Comparison of ENCODE assay signal across 20 mouse cellular contexts in genomic region chr19:52861576-52861975, GRCm38 (mm10).
A peak's percentile ranks its signal among the peaks of the same experiment; 100 is the strongest.
DNase-seq lines count a peak whose midpoint lies in the region; ATAC-seq and TF ChIP-seq lines count a peak whose summit lies in the region.
"Had no signal": no experiment of that assay in that cellular context is flagged by ENCODE, and none has a peak within 500 bp of the region (broad histone marks: within the 10 kb centered on the region; RNA-seq: fewer than 3 reads in every experiment).

No protein-coding gene starts in this region.

- 42% methylated on average over 9 of the region's 9 CpGs for WGBS in forebrain, postnatal 0 days
- 77% methylated on average over 9 of the region's 9 CpGs for WGBS in forebrain, embryonic 10.5 days
- WGBS in neural tube, embryonic 13.5 days = 39% methylated on average over 9 of the region's 9 CpGs
- WGBS in neural tube, embryonic 15.5 days = 29% methylated on average over 9 of the region's 9 CpGs
- WGBS in embryonic facial prominence, embryonic 12.5 days = 23% methylated on average over 9 of the region's 9 CpGs

- no peaks in the 10 kb centered on the region for H3K9me3 ChIP-seq in forebrain, postnatal 0 days (ENCODE audit: low read length)
- no peaks in the 10 kb centered on the region for H3K9me3 ChIP-seq in forebrain, embryonic 10.5 days
- H3K9me3 ChIP-seq in neural tube, embryonic 13.5 days = no peaks in the 10 kb centered on the region; the same call in 1 of the 2 replicates
- no peaks in the 10 kb centered on the region for H3K9me3 ChIP-seq in neural tube, embryonic 15.5 days (replicated peaks)
- H3K9me3 ChIP-seq in embryonic facial prominence, embryonic 12.5 days = no peaks in the 10 kb centered on the region
- H3K9me3 ChIP-seq: heart, embryonic 12.5 days; hindbrain, embryonic 12.5 days; limb, embryonic 15.5 days had no signal

- TF ChIP-seq CTCF in forebrain, postnatal 0 days (IDR thresholded peaks at IDR 0.05; ENCODE audit: low read depth) = no peak

- H3K36me3 ChIP-seq in forebrain, postnatal 0 days (ENCODE audit: insufficient read depth) = no peaks in the 10 kb centered on the region
- no peaks in the 10 kb centered on the region for H3K36me3 ChIP-seq in forebrain, embryonic 10.5 days (replicated peaks)
- H3K36me3 ChIP-seq in neural tube, embryonic 13.5 days = no peaks in the 10 kb centered on the region
- H3K36me3 ChIP-seq in neural tube, embryonic 15.5 days = no peaks in the 10 kb centered on the region
- H3K36me3 ChIP-seq in embryonic facial prominence, embryonic 12.5 days = no peaks in the 10 kb centered on the region
- H3K36me3 ChIP-seq: heart, embryonic 12.5 days; hindbrain, embryonic 12.5 days; limb, embryonic 15.5 days had no signal

- peak; percentile 51; the same call in 1 of the 2 replicates for ATAC-seq in forebrain, postnatal 0 days
- ATAC-seq in neural tube, embryonic 13.5 days (ENCODE audit: low read depth) = no peak
- no peak for ATAC-seq in neural tube, embryonic 15.5 days (ENCODE audit: low FRiP score)
- 0 out of 2 replicates have a peak, but pooled peaks have one; percentile 41 for ATAC-seq in embryonic facial prominence, embryonic 12.5 days (ENCODE audit: insufficient number of reproducible peaks, insufficient read depth, low FRiP score, low TSS enrichment)

- H3K9ac ChIP-seq in forebrain, postnatal 0 days = no peak overlapping the region
- H3K9ac ChIP-seq in neural tube, embryonic 13.5 days = no peak overlapping the region
- no peak overlapping the region for H3K9ac ChIP-seq in neural tube, embryonic 15.5 days (replicated peaks)
- no peak overlapping the region for H3K9ac ChIP-seq in embryonic facial prominence, embryonic 12.5 days
- H3K9ac ChIP-seq: heart, embryonic 12.5 days; hindbrain, embryonic 12.5 days; limb, embryonic 15.5 days had no signal

- no peak overlapping the region for H3K4me2 ChIP-seq in forebrain, postnatal 0 days (ENCODE audit: low read depth)
- H3K4me2 ChIP-seq in neural tube, embryonic 13.5 days = 0 out of 2 replicates have a peak overlapping the region, but pooled peaks have one; percentile 9
- no peak overlapping the region; the same call in 1 of the 2 replicates for H3K4me2 ChIP-seq in neural tube, embryonic 15.5 days
- peak overlapping the region; percentile 1; the same call in 1 of the 2 replicates for H3K4me2 ChIP-seq in embryonic facial prominence, embryonic 12.5 days (replicated peaks)
- H3K4me2 ChIP-seq: heart, embryonic 12.5 days; hindbrain, embryonic 12.5 days; limb, embryonic 15.5 days had no signal

- H3K27ac ChIP-seq in forebrain, postnatal 0 days (ENCODE audit: low read depth, low read length) = no peak overlapping the region
- no peak overlapping the region for H3K27ac ChIP-seq in forebrain, embryonic 10.5 days
- H3K27ac ChIP-seq in neural tube, embryonic 13.5 days (replicated peaks) = no peak overlapping the region
- no peak overlapping the region for H3K27ac ChIP-seq in neural tube, embryonic 15.5 days (replicated peaks)
- no peak overlapping the region for H3K27ac ChIP-seq in embryonic facial prominence, embryonic 12.5 days
- H3K27ac ChIP-seq: hindbrain, embryonic 12.5 days; limb, embryonic 15.5 days had no signal

- no peak overlapping the region for H3K4me3 ChIP-seq in forebrain, postnatal 0 days (ENCODE audit: low read depth, low read length)
- H3K4me3 ChIP-seq in forebrain, embryonic 10.5 days = no peak overlapping the region
- no peak overlapping the region for H3K4me3 ChIP-seq in neural tube, embryonic 13.5 days
- H3K4me3 ChIP-seq in neural tube, embryonic 15.5 days (replicated peaks) = no peak overlapping the region
- no peak overlapping the region for H3K4me3 ChIP-seq in embryonic facial prominence, embryonic 12.5 days
- H3K4me3 ChIP-seq: heart, embryonic 12.5 days; hindbrain, embryonic 12.5 days; limb, embryonic 15.5 days had no signal

- no peaks in the 10 kb centered on the region for H3K27me3 ChIP-seq in forebrain, postnatal 0 days (ENCODE audit: insufficient read depth, low read length)
- no peaks in the 10 kb centered on the region for H3K27me3 ChIP-seq in forebrain, embryonic 10.5 days (ENCODE audit: poor library complexity, severe bottlenecking)
- H3K27me3 ChIP-seq in neural tube, embryonic 13.5 days = no peaks in the 10 kb centered on the region
- no peaks in the 10 kb centered on the region for H3K27me3 ChIP-seq in neural tube, embryonic 15.5 days (replicated peaks)
- no peaks in the 10 kb centered on the region for H3K27me3 ChIP-seq in embryonic facial prominence, embryonic 12.5 days
- H3K27me3 ChIP-seq: heart, embryonic 12.5 days; hindbrain, embryonic 12.5 days; limb, embryonic 15.5 days had no signal

- H3K4me1 ChIP-seq in forebrain, postnatal 0 days (ENCODE audit: insufficient read depth) = no peaks in the 10 kb centered on the region
- H3K4me1 ChIP-seq in forebrain, embryonic 10.5 days = no peaks in the 10 kb centered on the region
- H3K4me1 ChIP-seq in neural tube, embryonic 13.5 days (replicated peaks) = peaks cover 7% of the 10 kb centered on the region; the same call in 1 of the 2 replicates
- H3K4me1 ChIP-seq in neural tube, embryonic 15.5 days = peaks cover 8% of the 10 kb centered on the region; the same call in 1 of the 2 replicates
- peaks cover 4% of the 10 kb centered on the region for H3K4me1 ChIP-seq in embryonic facial prominence, embryonic 12.5 days
- H3K4me1 ChIP-seq: heart, embryonic 12.5 days; hindbrain, embryonic 12.5 days had no signal

- DNase-seq in forebrain, postnatal 0 days = peak; percentile 22
- DNase-seq in forebrain, embryonic 10.5 days (ENCODE audit: extremely low spot score, low spot score) = no peak
- DNase-seq in layer of hippocampus, adult 8-10 months (ENCODE audit: low spot score in 2 of 2) = no peak
- DNase-seq in adrenal gland, adult 18-20 months (ENCODE audit: low spot score in 2 of 2) = no peak
- DNase-seq: adrenal gland, adult 2 months; B cell, adult 2 months; cerebellum, adult 9-10 months; heart, postnatal 14 days; kidney, adult 9 months; kidney, postnatal 4 days; lung, postnatal 10 days; right cerebral cortex, postnatal 14 days; spleen, adult 18-20 months; thymus, postnatal 4 days had no signal

Comparison
In these comparisons a context has a peak if more than half of its experiments do, and no peak if none do; other contexts are left out.
1. H3K4me2 ChIP-seq: peak in neural tube, embryonic 13.5 days (single experiment) and embryonic facial prominence, embryonic 12.5 days (single experiment); none in forebrain, postnatal 0 days (single experiment) and neural tube, embryonic 15.5 days (single experiment).
2. ATAC-seq: peak in forebrain, postnatal 0 days (single experiment) and embryonic facial prominence, embryonic 12.5 days (single experiment); none in neural tube, embryonic 13.5 days (single experiment) and neural tube, embryonic 15.5 days (single experiment).